Mouse (Mus musculus) spleen, postnatal 10 days (tissue): ENCODE data around the gene Plekhs1.
A peak's percentile ranks its signal among the peaks of the same experiment; 100 is the strongest.

Experiments used
- DNase-seq, 2 experiments: peaks; one replicate each; pipeline ENCODE4 v3.0.0; 2021 to 2022; ENCODE audit warnings: low spot score in 2 of 2

Gene Plekhs1

GRCm38 (mm10) chr19:56461522-56462101 lies at the start of gene Plekhs1:
TSS of gene Plekhs1 (plus strand) at chr19:56461640.
- DNase-seq: no peak

- DNase-seq: no peak
These were observed 43.0 kb upstream of the Plekhs1 start for GRCm38 (mm10) chr19:56418404-56418803.

- no peak for DNase-seq
These were observed 42.0 kb upstream of the Plekhs1 start for GRCm38 (mm10) chr19:56419452-56419851.

GRCm38 (mm10) chr19:56420345-56420744 lies 41.1 kb upstream of the Plekhs1 start:
- DNase-seq: no peak

- peak; percentile 74 to 86 for DNase-seq
These were observed 38.7 kb upstream of the Plekhs1 start for GRCm38 (mm10) chr19:56422476-56423338.

- no peak for DNase-seq
These were observed 38.1 kb upstream of the Plekhs1 start for GRCm38 (mm10) chr19:56423370-56423769.

- DNase-seq: no peak
These were observed 36.6 kb upstream of the Plekhs1 start for GRCm38 (mm10) chr19:56424606-56425395.

GRCm38 (mm10) chr19:56425492-56425891 lies 35.9 kb upstream of the Plekhs1 start:
- DNase-seq: no peak

- no peak for DNase-seq
These were observed 31.1 kb upstream of the Plekhs1 start for GRCm38 (mm10) chr19:56430369-56430768.

- no peak for DNase-seq
These were observed 28.7 kb upstream of the Plekhs1 start for GRCm38 (mm10) chr19:56432706-56433105.

- DNase-seq: no peak
These were observed 27.9 kb upstream of the Plekhs1 start for GRCm38 (mm10) chr19:56433581-56433980.

GRCm38 (mm10) chr19:56436380-56436779 lies 25.1 kb upstream of the Plekhs1 start:
- no peak for DNase-seq

- DNase-seq: peak in 1 of 2 experiments; percentile 28
These were observed 22.9 kb upstream of the Plekhs1 start for GRCm38 (mm10) chr19:56438357-56439071.

GRCm38 (mm10) chr19:56439072-56439434 lies 22.4 kb upstream of the Plekhs1 start:
- DNase-seq: peak in 1 of 2 experiments; percentile 51

GRCm38 (mm10) chr19:56443445-56443844 lies 18.0 kb upstream of the Plekhs1 start:
- DNase-seq: no peak

- DNase-seq: no peak
These were observed 12.7 kb upstream of the Plekhs1 start for GRCm38 (mm10) chr19:56448784-56449183.

- DNase-seq: no peak
These were observed 11.9 kb upstream of the Plekhs1 start for GRCm38 (mm10) chr19:56449537-56449936.

- no peak for DNase-seq
These were observed 10.5 kb upstream of the Plekhs1 start for GRCm38 (mm10) chr19:56450892-56451291.

GRCm38 (mm10) chr19:56451867-56452266 lies 9.6 kb upstream of the Plekhs1 start:
- no peak for DNase-seq

GRCm38 (mm10) chr19:56452421-56452820 lies 9.0 kb upstream of the Plekhs1 start:
- DNase-seq: no peak

GRCm38 (mm10) chr19:56454862-56455261 lies 6.6 kb upstream of the Plekhs1 start:
- no peak for DNase-seq

- DNase-seq: no peak
These were observed 6.1 kb upstream of the Plekhs1 start for GRCm38 (mm10) chr19:56455369-56455768.
